Mouse (Mus musculus) frontal cortex, postnatal 14 days (tissue): Measurements from ENCODE around the gene Irx3.

Source experiments
- DNase-seq, 2 experiments: peaks; one replicate each; pipeline ENCODE4 v3.0.0; 2022; ENCODE audit warnings: low spot score in 2 of 2

Irx3 gene

DNA sequence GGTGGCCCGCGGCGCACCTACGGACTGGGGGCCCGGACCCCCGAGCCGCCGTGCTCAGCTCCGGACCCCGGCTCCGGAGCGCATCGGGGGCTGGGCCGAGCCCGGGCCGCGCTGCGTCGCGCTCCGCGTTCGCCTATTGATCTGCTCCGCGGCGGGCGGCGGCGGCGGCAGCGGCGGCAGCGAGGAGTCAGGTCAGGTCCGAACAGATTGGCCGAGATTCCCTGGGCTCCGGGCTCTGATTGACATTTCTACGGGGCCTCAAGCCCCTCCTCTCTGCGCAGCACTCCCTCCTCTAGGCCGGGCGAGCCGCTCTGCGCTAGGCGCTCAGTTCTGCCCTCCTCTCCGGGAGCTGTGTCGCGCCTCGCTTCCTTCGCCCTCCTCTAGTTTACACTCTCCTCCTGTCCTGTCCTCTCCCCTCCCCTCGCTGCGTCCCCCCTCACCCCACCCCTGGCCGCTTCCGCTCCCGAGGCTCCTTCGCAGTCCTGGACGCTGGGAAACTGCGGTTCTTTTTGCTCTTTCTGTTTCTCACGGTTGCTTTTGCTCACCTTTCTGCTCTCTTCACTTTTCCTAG is 541 bp downstream of the Irx3 start:
- DNase-seq: no peak

DNA sequence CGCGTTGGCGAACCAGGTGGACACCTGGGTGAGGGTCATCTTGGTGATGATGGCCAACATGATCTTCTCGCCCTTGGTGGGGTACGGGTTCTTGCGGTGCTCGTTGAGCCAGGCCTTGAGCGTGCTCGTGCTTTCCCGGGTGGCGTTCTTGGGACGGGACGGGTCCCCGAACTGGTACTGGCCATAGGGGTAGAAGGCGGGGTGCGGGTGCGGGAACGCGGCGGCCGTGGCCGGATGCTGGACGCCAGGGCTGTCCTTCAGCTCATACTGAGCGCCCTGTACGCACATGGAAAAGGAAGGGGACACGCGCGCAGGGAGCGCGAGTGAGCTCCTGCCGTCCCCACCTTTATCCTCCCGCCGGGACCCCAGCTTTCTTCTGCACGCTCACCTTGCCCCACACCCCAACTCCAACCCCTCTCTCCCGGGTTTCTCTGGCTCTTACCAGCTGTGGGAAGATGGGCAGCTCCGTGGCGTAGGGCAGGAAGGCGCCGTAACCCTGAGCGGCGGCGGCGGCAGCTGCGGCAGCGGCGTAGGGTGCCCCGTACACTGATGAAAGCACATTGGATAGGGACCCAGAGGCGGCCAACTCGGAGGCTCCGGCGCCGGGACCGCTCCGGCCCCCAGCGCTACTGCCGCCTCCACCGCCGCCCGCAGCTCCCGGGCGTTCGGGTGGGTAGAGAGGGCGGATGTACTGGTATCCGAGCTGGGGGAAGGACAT is 1.2 kb downstream of the Irx3 start:
- DNase-seq: no peak

DNA sequence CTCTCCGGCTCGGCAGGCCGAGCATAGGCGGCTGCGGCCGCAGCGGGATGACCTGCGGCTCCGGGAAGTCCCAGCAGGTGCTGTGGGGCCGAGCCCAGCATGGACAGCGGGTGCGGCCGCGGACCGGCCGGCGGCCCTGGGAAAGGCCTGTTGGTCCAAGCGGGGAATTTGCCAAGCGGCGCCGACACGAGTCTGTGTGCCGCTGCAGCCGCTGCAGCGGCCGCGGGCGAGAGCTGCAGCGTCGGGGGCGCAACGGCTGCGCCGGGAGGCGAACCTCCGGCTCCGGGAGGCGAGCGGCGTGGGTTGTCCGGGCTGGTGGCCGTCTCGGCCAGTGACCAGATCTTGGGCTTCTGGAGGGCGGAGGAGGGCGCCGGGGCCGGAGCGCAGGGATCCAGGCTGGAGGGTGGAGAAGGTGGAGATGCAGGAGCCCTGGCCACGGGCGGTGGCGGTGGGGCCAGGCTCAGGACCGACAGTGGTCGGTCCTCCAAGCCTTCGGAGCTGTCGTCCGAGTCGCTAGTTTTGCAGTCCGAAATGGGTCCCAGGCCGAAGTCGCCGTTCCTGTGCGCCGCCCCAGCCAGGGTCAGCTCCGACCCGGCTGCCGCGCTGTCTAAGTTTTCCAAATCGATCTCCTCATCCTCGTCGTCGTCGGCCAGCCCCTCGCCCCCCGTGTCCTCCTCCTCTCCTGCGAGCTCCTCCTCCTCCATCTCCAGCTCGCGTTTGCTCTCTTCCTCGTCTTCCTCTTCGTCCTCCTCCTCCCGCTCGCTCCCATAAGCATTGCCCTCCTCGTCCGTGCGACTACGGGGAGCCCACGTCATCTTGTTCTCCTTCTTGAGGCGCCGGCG is 2.0 kb downstream of the Irx3 start:
- DNase-seq: no peak

DNA sequence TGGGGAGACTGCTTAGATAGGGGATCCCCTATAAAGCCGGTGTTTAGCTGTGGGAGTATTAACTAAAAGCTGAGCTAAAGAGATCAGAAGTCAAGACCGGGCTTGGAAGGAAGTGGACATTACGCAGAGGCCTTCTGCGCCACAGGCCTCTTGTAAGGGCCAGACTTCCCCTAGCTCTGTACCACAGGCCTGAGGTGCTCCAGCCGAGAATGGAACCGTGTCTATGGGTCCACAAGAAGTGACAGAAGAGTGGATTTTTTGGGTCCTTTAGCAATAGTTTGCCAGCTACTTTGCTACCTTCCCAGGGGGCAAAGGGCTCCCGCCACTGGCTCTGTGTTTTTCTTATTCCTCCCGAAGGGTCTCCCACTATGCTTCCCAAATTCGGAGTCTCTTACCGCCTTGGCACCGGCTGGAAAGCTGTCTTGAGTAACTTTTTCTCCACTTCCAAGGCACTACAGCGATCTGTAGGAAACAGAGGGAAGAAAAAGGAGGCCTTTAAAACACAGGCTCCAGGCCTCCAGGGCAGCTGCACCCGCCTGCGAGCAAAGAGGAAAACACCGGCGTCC is 2.8 kb downstream of the Irx3 start:
- no peak for DNase-seq

DNA sequence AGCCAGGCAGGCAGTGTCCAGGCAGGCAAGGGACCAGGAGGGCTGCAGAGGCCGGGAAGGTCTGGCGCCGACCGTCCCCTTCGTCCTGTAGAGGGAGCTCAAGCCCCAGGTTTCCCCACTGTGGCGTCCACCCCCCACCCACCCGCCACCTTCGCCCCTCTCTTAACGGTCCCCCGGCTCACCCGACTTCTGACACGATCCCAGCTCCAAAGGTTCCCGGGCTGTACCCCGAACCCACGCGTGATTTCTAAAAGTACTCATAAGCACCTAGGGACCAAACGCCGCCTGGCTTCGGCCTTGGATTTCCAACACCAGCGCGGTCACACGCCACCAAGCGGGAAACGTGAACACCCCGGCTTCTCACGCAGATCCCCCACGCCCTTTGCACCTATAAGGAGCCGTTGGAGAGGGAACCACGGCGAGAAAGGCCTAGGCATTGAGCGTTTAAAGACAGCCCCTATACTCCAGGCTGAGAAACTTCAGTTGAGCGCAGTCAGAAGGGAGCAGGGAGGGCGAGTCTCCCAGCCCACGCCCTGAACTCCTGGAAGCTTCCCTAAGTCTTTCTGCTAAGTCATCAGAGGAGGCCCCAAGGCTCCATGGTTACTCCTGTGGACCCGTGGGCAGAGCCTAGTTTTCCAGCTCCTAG is 4.1 kb downstream of the Irx3 start:
- no peak for DNase-seq

DNA sequence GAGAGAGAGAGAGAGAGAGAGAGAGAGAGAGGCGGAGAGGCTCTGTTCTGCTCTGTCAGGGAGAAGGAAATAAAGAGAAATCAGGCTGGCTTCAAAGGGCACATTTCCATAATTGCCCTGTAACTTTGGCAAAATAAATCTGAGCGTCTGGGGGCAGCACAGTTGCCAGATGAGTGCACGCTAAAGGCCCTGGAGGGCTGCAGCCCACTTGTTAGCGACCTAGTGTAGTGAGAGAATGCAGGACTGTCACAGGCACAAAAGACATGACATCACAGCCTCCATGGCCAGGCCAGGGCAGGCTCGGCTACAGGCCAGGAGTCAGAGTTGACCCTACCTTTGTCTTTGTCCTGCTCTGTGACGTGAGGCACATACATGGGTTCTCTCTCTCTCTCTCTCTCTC is 8.0 kb downstream of the Irx3 start:
- DNase-seq: no peak

DNA sequence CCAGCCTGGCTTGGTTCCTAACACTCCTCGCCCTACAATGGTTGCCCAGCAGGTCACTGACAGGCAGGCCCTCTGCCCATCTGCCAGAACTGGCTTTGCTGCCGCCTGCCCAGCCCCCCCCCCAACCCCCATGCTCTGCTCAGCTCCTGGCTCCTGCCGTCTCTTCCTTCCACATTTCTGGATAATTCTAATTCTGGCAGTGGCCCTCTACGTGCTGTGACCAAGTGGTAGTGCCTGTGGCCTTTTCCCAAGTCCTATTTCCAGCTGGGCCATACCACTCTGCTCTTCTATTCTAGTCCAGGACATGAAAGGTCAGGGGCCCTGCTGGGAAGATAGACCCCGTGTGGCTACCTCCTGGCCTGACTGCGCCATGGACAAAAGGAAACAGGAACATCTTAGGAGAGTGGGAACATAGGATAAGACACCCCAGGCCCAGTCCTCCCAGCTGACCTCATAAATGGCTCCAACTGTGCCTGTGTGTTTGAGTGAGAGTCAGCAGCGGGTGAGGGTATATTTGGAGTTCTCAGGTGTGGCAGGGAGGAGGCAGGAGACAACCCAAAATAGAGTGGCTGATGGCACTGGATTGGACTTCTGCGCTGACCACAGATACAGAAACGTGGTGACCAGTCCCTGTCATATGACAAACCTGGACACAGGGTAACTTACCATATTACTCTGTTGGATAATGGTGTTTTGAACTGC is 14.5 kb downstream of the Irx3 start:
- DNase-seq: no peak

DNA sequence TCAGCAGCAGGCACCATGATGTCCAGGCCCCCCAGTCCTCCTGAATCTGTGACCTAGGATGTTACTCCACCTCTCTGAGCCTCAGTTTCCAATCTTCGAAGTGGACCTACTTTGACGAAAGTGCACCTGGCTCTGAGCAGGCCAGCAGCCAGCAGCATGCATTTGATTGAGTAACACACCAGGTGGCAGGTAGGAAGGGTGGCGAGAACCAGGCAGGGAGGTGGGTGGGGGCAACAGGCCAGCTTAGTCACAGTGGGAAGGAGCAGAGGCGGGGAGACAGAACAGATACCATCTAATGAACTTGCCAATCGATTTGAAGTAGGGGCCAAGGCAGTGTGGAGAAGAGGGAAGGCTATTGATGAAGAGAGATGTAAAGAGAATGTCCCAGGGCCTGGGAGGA is 18.9 kb downstream of the Irx3 start:
- DNase-seq: no peak

DNA sequence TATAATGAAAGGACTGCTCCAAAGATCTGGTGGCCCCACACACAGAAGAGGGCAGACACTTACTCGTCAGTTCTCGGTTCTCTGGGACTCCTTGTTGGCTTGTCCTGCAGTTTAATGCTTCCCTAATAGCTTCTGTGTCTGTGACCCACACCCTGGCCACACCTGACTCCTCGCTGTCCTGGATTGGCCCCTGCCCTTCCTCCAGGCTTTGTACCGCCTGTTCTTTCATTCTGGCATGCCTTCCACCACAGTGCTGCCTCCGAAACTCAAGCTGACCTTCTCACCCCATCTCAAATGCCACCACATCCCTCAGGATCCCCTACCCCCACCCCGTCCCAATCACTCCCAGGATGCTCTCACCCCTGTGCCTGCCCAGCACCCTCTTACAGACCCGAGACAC is 19.7 kb downstream of the Irx3 start:
- no peak for DNase-seq

DNA sequence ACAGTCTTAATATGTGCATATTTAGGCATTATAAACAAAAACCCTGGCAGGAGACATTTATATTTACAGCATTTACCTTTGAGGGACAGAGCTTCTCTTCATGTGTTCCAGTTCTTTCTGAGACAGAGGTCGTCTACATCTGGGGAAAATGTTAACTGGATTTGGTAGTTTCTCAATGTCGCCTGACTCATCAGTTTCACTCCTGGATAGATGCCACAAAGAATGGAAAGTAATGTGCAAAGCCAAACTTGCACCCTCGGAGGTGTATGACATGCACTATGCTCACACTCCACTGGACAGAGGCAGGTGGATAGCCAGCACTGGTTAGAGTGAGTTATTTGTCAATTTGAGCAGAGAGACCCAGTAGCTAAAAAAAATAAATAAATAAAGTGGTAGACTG is 21.2 kb downstream of the Irx3 start:
- no peak for DNase-seq

DNA sequence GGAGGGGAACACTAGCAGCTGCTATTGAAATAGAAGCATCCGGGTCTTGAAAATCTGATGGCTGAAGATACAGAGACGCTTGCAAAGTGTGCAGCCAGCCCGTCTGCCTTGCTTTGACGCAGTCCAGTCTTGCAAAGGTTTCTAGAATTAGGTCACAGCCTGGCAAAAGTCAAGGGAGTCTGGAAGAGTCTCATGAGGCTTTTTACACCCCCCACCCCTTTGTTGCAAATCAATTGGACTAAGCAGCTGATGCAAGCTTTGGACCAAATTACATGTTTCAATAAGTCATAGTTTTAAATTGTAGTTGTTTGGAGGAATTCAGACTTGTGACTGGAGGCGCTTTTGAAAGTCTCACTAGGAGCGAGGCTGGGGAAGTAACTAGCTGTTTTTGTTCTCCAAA is 33.0 kb downstream of the Irx3 start:
- DNase-seq: no peak

DNA sequence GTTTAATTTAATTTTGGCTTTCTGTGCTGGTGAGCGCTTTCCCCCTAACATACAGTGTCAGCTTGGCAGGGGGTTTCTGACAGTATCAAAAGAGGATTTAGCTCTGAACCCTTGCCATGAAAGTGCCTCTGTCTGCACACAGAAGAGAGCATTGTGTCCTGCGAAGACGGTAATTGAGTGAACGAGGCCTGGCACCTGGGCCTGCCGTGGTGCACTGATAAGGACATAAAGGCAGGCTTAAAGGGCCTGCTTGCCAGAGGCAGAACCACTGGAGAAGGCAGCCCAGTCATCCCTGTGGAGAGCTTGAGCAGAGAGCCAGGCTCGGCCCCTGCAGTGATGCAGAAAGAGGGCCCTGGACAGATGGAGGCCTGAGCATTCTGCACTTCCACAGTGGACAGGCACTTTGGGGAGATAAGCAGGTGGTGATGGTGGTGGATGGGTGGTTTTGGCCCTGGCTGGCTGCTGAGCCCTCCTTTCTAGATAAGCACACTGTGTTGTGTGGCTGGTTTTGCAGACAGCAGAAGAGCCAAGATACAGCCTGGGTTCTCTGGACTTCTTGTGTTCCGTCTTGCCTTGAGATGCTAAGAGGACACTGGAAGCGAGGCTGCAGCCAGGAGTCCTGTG is 36.3 kb downstream of the Irx3 start:
- no peak for DNase-seq

DNA sequence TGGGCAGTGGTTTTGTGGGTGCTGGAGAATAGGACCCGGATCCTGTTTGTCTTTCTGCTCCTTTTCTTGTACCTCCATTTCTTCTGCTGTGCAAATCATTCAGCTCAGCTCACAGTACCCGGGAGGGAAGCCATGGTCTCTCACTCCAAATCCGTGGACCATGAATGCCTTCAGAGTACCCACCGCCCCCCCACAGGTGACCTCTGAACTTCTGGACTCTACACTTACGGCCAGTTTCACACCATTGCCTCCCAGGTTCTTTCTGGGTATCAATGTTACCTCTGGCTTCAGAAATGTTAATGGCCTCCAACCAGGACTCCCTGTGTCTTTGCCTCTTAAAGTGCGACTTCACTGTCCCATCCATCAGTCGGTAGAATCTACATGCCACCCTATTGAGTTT is 46.3 kb downstream of the Irx3 start:
- no peak for DNase-seq

DNA sequence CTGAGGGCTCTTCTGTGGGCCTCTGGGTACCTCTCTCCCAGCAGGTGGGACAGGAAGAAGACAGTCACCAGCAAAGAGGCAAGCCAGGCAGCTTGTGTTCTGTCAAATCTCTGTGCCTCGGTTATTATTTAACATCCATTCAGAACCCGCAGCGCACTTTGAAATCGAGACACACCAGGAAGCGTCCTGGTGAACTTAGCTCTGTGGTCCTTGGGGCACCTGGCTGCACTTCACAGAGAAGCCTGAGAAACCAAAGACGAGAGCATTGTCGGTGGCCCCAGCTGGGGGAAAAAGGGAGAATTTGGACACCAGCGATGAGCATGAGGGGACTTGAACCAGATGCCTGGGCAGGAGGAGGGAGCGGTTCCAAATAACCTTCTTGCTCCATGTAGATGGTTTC is 46.8 kb downstream of the Irx3 start:
- DNase-seq: no peak

DNA sequence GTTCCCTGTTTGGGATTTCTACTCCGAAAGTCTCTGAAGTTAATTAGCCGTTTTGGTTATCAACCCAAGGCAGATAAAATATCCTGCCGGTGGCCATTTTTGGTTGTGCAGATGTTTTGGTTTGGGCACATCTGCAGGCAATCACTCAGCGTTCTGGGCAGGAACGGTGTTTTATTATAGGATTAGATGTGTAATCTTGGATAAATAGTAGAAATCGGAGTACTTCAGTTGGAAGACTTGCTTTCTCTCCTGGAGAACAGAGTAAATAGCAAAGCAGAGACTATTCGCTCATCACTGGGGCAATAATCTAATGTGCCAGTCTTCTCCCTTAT is 51.1 kb downstream of the Irx3 start:
- DNase-seq: no peak

DNA sequence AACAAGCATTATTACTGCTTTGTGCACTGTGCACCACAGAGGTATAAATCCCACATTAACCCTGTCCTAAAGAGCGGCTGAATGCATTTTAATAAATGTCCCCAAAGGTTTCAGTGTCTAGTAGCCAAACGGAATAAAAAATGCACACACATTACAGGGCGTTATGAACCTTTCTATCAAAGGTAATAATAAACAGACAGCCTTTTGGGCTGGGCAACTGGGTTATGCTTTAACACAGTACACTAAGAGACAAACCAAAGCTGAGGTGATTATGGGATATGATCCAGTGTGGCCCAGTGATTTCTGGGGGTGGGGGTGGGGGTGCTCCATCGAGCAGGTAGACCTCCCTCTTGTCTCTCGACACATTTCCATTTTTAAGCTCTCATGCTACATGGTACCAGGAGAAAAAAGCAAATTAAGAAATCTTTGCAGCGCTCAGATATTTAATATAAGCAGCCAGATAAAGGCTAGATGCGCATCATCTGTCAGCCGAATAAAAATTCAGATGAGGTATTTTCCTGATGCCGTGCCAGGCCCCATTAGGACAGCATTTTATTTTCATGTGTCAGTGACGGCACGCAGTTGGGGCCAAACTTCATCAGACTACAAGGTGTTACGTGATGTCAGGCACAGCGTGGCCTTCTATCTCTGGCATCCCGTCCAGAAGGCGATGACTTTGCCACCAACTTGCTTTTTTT is 51.6 kb downstream of the Irx3 start:
- no peak for DNase-seq

DNA sequence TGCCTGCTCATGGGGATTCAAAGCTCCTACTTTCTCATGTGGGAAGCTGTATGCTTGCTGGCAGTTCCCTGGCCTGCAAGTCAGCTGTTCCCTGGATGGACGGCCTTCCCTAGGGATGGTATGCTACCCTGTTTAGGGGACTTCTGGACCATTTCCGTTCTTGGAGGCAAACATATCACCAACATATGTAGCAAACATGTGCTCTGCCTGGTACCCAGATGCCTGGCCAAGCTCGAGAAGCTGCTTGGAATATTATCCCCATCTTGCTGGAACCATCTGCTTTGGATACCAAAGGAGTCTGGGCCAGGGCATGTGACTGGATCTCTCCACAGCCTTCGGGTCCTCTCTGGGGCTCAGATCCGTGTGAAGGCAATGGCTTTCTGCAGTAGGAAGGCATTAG is 52.5 kb downstream of the Irx3 start:
- no peak for DNase-seq
